Mouse (Mus musculus): ENCODE data around the gene Dpp6.

Gene Dpp6

GRCm38 (mm10) chr5:27348181-27349095 lies 531.4 kb downstream of the Dpp6 start:
- in situ Hi-C loops (cut with MboI; ENCODE audit: unreplicated experiment in 2 of 2), result no loop called here

- in situ Hi-C loops (cut with MboI; ENCODE audit: unreplicated experiment in 2 of 2), result no loop called here
Measured at GRCm38 (mm10) chr5:27357630-27358029, 540.6 kb downstream of the Dpp6 start.

- in situ Hi-C loops (cut with MboI; ENCODE audit: unreplicated experiment in 2 of 2), result no loop called here
Measured at GRCm38 (mm10) chr5:27365946-27366345, 548.9 kb downstream of the Dpp6 start.

GRCm38 (mm10) chr5:27370814-27371213 lies 553.8 kb downstream of the Dpp6 start:
- in situ Hi-C loops (cut with MboI; ENCODE audit: unreplicated experiment in 2 of 2), result no loop called here

- in situ Hi-C loops (cut with MboI; ENCODE audit: unreplicated experiment in 2 of 2), result no loop called here
Measured at GRCm38 (mm10) chr5:27373931-27374330, 556.9 kb downstream of the Dpp6 start.

- in situ Hi-C loops (cut with MboI; ENCODE audit: unreplicated experiment in 2 of 2), result no loop called here
Measured at GRCm38 (mm10) chr5:27375841-27376240, 558.8 kb downstream of the Dpp6 start.

- in situ Hi-C loops (cut with MboI; ENCODE audit: unreplicated experiment in 2 of 2), result no loop called here
Measured at GRCm38 (mm10) chr5:27380656-27381385, 563.8 kb downstream of the Dpp6 start.

GRCm38 (mm10) chr5:27398371-27398770 lies 581.4 kb downstream of the Dpp6 start:
- in situ Hi-C loops (cut with MboI; ENCODE audit: unreplicated experiment in 2 of 2), result no loop called here

GRCm38 (mm10) chr5:27399111-27399510 lies 582.1 kb downstream of the Dpp6 start:
- in situ Hi-C loops (cut with MboI; ENCODE audit: unreplicated experiment in 2 of 2), result no loop called here

- in situ Hi-C loops (cut with MboI; ENCODE audit: unreplicated experiment in 2 of 2), result no loop called here
Measured at GRCm38 (mm10) chr5:27402616-27403015, 585.6 kb downstream of the Dpp6 start.

GRCm38 (mm10) chr5:27408854-27409253 lies 591.9 kb downstream of the Dpp6 start:
- in situ Hi-C loops (cut with MboI; ENCODE audit: unreplicated experiment in 2 of 2), result no loop called here

- in situ Hi-C loops (cut with MboI; ENCODE audit: unreplicated experiment in 2 of 2), result no loop called here
Measured at GRCm38 (mm10) chr5:27413023-27413422, 596.0 kb downstream of the Dpp6 start.

GRCm38 (mm10) chr5:27415518-27415917 lies 598.5 kb downstream of the Dpp6 start:
- in situ Hi-C loops (cut with MboI; ENCODE audit: unreplicated experiment in 2 of 2), result no loop called here

GRCm38 (mm10) chr5:27416571-27416970 lies 599.6 kb downstream of the Dpp6 start:
- in situ Hi-C loops (cut with MboI; ENCODE audit: unreplicated experiment in 2 of 2), result no loop called here

- in situ Hi-C loops (cut with MboI; ENCODE audit: unreplicated experiment in 2 of 2), result no loop called here
Measured at GRCm38 (mm10) chr5:27417398-27417797, 600.4 kb downstream of the Dpp6 start.

- in situ Hi-C loops (cut with MboI; ENCODE audit: unreplicated experiment in 2 of 2), result no loop called here
Measured at GRCm38 (mm10) chr5:27418856-27419255, 601.9 kb downstream of the Dpp6 start.

GRCm38 (mm10) chr5:27421090-27421635 lies 604.2 kb downstream of the Dpp6 start:
- in situ Hi-C loops (cut with MboI; ENCODE audit: unreplicated experiment in 2 of 2), result no loop called here

- in situ Hi-C loops (cut with MboI; ENCODE audit: unreplicated experiment in 2 of 2), result no loop called here
Measured at GRCm38 (mm10) chr5:27423766-27424165, 606.8 kb downstream of the Dpp6 start.

GRCm38 (mm10) chr5:27424484-27425080 lies 607.6 kb downstream of the Dpp6 start:
- in situ Hi-C loops (cut with MboI; ENCODE audit: unreplicated experiment in 2 of 2), result no loop called here

GRCm38 (mm10) chr5:27426200-27426599 lies 609.2 kb downstream of the Dpp6 start:
- in situ Hi-C loops (cut with MboI; ENCODE audit: unreplicated experiment in 2 of 2), result no loop called here

- in situ Hi-C loops (cut with MboI; ENCODE audit: unreplicated experiment in 2 of 2), result no loop called here
Measured at GRCm38 (mm10) chr5:27433584-27433983, 616.6 kb downstream of the Dpp6 start.

Measured in v-Abl transformed pro-B cells (cell line).